Mouse (Mus musculus) CH12.LX (cell line): Measurements from ENCODE around the gene Nyap1.

Experiments used
- CTCF ChIP-seq, 2 experiments: IDR thresholded peaks in 1 of 2; conservative IDR thresholded peaks in 1 of 2; 2 replicates each; pipeline ENCODE4 v1.5.1; 2011 to 2012; ENCODE audit warnings: low read depth in 2 of 2, low read length in 2 of 2, improper control_type of control experiment in 1 of 2, inconsistent platforms in 1 of 2, mild to moderate bottlenecking in 1 of 2, moderate library complexity in 1 of 2
- EP300 ChIP-seq: IDR thresholded peaks from 2 replicates; pipeline ENCODE4 v1.6.1; 2011; ENCODE audit warnings: low read length, improper control_type of control experiment
- JUN ChIP-seq: IDR thresholded peaks from 2 replicates; pipeline ENCODE4 v1.6.1; 2011; ENCODE audit warnings: low read depth, mild to moderate bottlenecking, low read length, improper control_type of control experiment, moderate library complexity; ENCODE audit not compliant: insufficient read depth
- MEF2A ChIP-seq: IDR thresholded peaks from 2 replicates; pipeline ENCODE4 v1.6.1; 2014; ENCODE audit warnings: low read depth, mild to moderate bottlenecking, inconsistent platforms, low read length, improper control_type of control experiment, borderline replicate concordance
- MYC ChIP-seq: IDR thresholded peaks from 2 replicates; pipeline ENCODE4 v1.6.1; 2011; ENCODE audit warnings: low read depth, mild to moderate bottlenecking, improper control_type of control experiment, low read length
- POLR2A ChIP-seq: IDR thresholded peaks from 2 replicates; pipeline ENCODE4 v1.6.1; 2011; ENCODE audit warnings: low read depth, mild to moderate bottlenecking, improper control_type of control experiment, low read length
- RCOR1 ChIP-seq: conservative IDR thresholded peaks from 2 replicates; pipeline ENCODE4 v1.6.1; 2012; ENCODE audit warnings: low read depth, mild to moderate bottlenecking, inconsistent platforms, low read length, improper control_type of control experiment
- SMC3 ChIP-seq: IDR thresholded peaks from 2 replicates; pipeline ENCODE4 v1.6.1; 2011; ENCODE audit warnings: low read depth, low read length, improper control_type of control experiment
- TBP ChIP-seq: conservative IDR thresholded peaks from 2 replicates; pipeline ENCODE4 v1.6.1; 2011; ENCODE audit warnings: low read depth, low read length, improper control_type of control experiment
- UBTF ChIP-seq: IDR thresholded peaks from 2 replicates; pipeline ENCODE4 v1.6.1; 2012; ENCODE audit warnings: low read depth, mild to moderate bottlenecking, inconsistent platforms, low read length, improper control_type of control experiment, moderate library complexity
- USF1 ChIP-seq: IDR thresholded peaks from 2 replicates; pipeline ENCODE4 v1.6.1; 2014; ENCODE audit warnings: low read depth, mild to moderate bottlenecking, inconsistent platforms, low read length, improper control_type of control experiment
- ZMIZ1 ChIP-seq: IDR thresholded peaks from 2 replicates; pipeline ENCODE4 v1.6.1; 2012; ENCODE audit warnings: low read depth, mild to moderate bottlenecking, inconsistent platforms, low read length, improper control_type of control experiment
- ZNF384 ChIP-seq: IDR thresholded peaks from 2 replicates; pipeline ENCODE4 v1.6.1; 2012; ENCODE audit warnings: low read depth, low read length, improper control_type of control experiment, inconsistent platforms

- no peak for TF ChIP-seq RCOR1
- no peak for TF ChIP-seq POLR2A
- no peak for TF ChIP-seq TBP
- TF ChIP-seq ZNF384, result no peak
- TF ChIP-seq MEF2A, result no peak
- TF ChIP-seq CTCF (conservative IDR thresholded peaks at IDR 0.05 in 1 of 2, IDR thresholded peaks at IDR 0.05 in 1 of 2; ENCODE audit: low read depth in 2 of 2, low read length in 2 of 2), result no peak
- TF ChIP-seq SMC3, result no peak
- no peak for TF ChIP-seq UBTF
- no peak for TF ChIP-seq USF1
- TF ChIP-seq EP300, result no peak
- TF ChIP-seq MYC, result no peak
- no peak for TF ChIP-seq JUN
- TF ChIP-seq ZMIZ1, result no peak
Measured at GRCm38 (mm10) chr5:137777267-137777845, 35.9 kb upstream of the Nyap1 start.
